Comparison of ENCODE assay signal across 9 mouse cellular contexts in genomic region chr11:50624239-50624638, GRCm38 (mm10). TPM values are rescaled to one million over a fixed set of nuclear protein-coding genes. Genes with fewer than 3 reads are reported as not detected.
DNase-seq lines count a peak whose midpoint lies in the region; ATAC-seq lines count a peak whose summit lies in the region.
"Had no signal": no experiment of that assay in that cellular context is flagged by ENCODE, and none has a peak within 500 bp of the region (broad histone marks: within the 10 kb centered on the region; RNA-seq: fewer than 3 reads in every experiment).

No protein-coding gene starts in this region.

- 0 out of 2 replicates have a peak overlapping the region, but pooled peaks have one; percentile 24 for H3K27ac ChIP-seq in hindbrain, embryonic 15.5 days (replicated peaks)
- H3K27ac ChIP-seq in hindbrain, embryonic 10.5 days: no peak overlapping the region
- H3K27ac ChIP-seq in midbrain, embryonic 16.5 days (ENCODE audit: low read length): no peak overlapping the region
- H3K27ac ChIP-seq: liver, embryonic 13.5 days had no signal

- H3K4me3 ChIP-seq in hindbrain, embryonic 15.5 days: no peak overlapping the region
- H3K4me3 ChIP-seq in hindbrain, embryonic 10.5 days: no peak overlapping the region
- H3K4me3 ChIP-seq in midbrain, embryonic 16.5 days (ENCODE audit: low read depth, low read length): no peak overlapping the region
- H3K4me3 ChIP-seq: liver, embryonic 13.5 days had no signal

- no peaks in the 10 kb centered on the region for H3K9me3 ChIP-seq in hindbrain, embryonic 15.5 days
- H3K9me3 ChIP-seq in hindbrain, embryonic 10.5 days: no peaks in the 10 kb centered on the region
- no peaks in the 10 kb centered on the region for H3K9me3 ChIP-seq in midbrain, embryonic 16.5 days (replicated peaks; ENCODE audit: control insufficient read depth, low read length, poor library complexity, severe bottlenecking)
- H3K9me3 ChIP-seq: liver, embryonic 13.5 days had no signal

- intact Hi-C loops in heart, postnatal 14 days (cut with DNase I): loop anchor here (2.0 kb wide), 1 partner anchor 145 kb away; no protein-coding TSS in a partner anchor

- H3K9ac ChIP-seq in hindbrain, embryonic 15.5 days: no peak overlapping the region
- H3K9ac ChIP-seq in midbrain, embryonic 16.5 days (ENCODE audit: low read depth, low read length): no peak overlapping the region
- H3K9ac ChIP-seq: liver, embryonic 13.5 days had no signal

- H3K36me3 ChIP-seq in hindbrain, embryonic 15.5 days: no peaks in the 10 kb centered on the region
- no peaks in the 10 kb centered on the region for H3K36me3 ChIP-seq in hindbrain, embryonic 10.5 days
- no peaks in the 10 kb centered on the region for H3K36me3 ChIP-seq in midbrain, embryonic 16.5 days (ENCODE audit: control insufficient read depth, insufficient read depth, low read length)
- H3K36me3 ChIP-seq: liver, embryonic 13.5 days had no signal

- no peak for DNase-seq in hindbrain, embryonic 10.5 days (ENCODE audit: low spot score)
- DNase-seq in right cerebral cortex, postnatal 10 days (ENCODE audit: low spot score in 2 of 2): peak; percentile 62 to 63
- no peak for DNase-seq in right cerebral cortex, postnatal 36 days (ENCODE audit: low spot score in 2 of 2)
- DNase-seq in heart, postnatal 14 days: peak; percentile 50 to 62
- no peak for DNase-seq in ovary, postnatal 14 days (ENCODE audit: low spot score)
- DNase-seq: liver, embryonic 13.5 days had no signal

- WGBS in hindbrain, embryonic 15.5 days: 51% methylated on average over 2 of the region's 2 CpGs
- WGBS in hindbrain, embryonic 10.5 days: 53% methylated on average over 2 of the region's 2 CpGs
- WGBS in midbrain, embryonic 16.5 days: 54% methylated on average over 2 of the region's 2 CpGs

- H3K4me1 ChIP-seq in hindbrain, embryonic 15.5 days (replicated peaks): peaks cover 24% of the 10 kb centered on the region
- H3K4me1 ChIP-seq in hindbrain, embryonic 10.5 days (replicated peaks): peaks cover 18% of the 10 kb centered on the region; the same call in 1 of the 2 replicates
- H3K4me1 ChIP-seq in midbrain, embryonic 16.5 days (ENCODE audit: control insufficient read depth, insufficient read depth, low read length): no peaks in the 10 kb centered on the region
- H3K4me1 ChIP-seq: liver, embryonic 13.5 days had no signal

- H3K4me2 ChIP-seq in hindbrain, embryonic 15.5 days: no peak overlapping the region
- no peak overlapping the region for H3K4me2 ChIP-seq in midbrain, embryonic 16.5 days (ENCODE audit: low read length)
- H3K4me2 ChIP-seq: liver, embryonic 13.5 days had no signal

- no peaks in the 10 kb centered on the region for H3K27me3 ChIP-seq in hindbrain, embryonic 15.5 days
- H3K27me3 ChIP-seq in hindbrain, embryonic 10.5 days (ENCODE audit: insufficient read depth, poor library complexity, severe bottlenecking): no peaks in the 10 kb centered on the region
- H3K27me3 ChIP-seq in midbrain, embryonic 16.5 days (ENCODE audit: control insufficient read depth, insufficient read depth, low read depth, low read length): no peaks in the 10 kb centered on the region
- H3K27me3 ChIP-seq: liver, embryonic 13.5 days had no signal

- peak; percentile 16; the same call in 1 of the 2 replicates for ATAC-seq in hindbrain, embryonic 15.5 days (ENCODE audit: low FRiP score, low read depth)
- peak; percentile 45; the same call in 1 of the 2 replicates for ATAC-seq in midbrain, embryonic 16.5 days
- ATAC-seq in erythroid progenitor cell, adult 5-6 weeks (replicated peaks; ENCODE audit: low FRiP score, poor library complexity, severe bottlenecking): no peak

RNA-seq across cellular contexts. Expression of gene Adamts2, which starts 22.4 kb away (rescaled TPM):
- 5.5 and 5.9 TPM in 2 replicates for polyA plus RNA-seq in hindbrain, embryonic 15.5 days (2015; fragmentation: Nextera tagmentation; extraction: Ambion mirVana)
- 1.3 and 2.8 TPM in 2 replicates for polyA plus RNA-seq in hindbrain, embryonic 10.5 days (2016; fragmentation: Nextera tagmentation; extraction: Ambion mirVana)
- total RNA-seq in heart, postnatal 14 days (2021): 10 to 100 TPM; 26.4 to 30.9 TPM
- 3.8 and 4.0 TPM in 2 replicates for polyA plus RNA-seq in midbrain, embryonic 16.5 days (2015; fragmentation: Nextera tagmentation; extraction: Ambion mirVana)
- total RNA-seq in erythroid progenitor cell, adult 5-6 weeks (2015; ENCODE audit: low replicate concordance): 0.36 and 0.42 TPM in 2 replicates
- total RNA-seq in erythroid progenitor cell, adult 5-6 weeks (2017; ENCODE audit: low replicate concordance): 0.39 TPM in 1 of 2 replicates, not detected in the other

Comparison
In these comparisons a context has a peak if more than half of its experiments do, and no peak if none do; other contexts are left out.
1. DNase-seq: peak in right cerebral cortex, postnatal 10 days (2 of 2) and heart, postnatal 14 days (2 of 2); none in hindbrain, embryonic 10.5 days (single experiment), right cerebral cortex, postnatal 36 days (0 of 2) and ovary, postnatal 14 days (single experiment).